Mouse (Mus musculus) layer of hippocampus, adult 8-10 months (tissue): Measurements from ENCODE around the gene Vmn1r64. TPM values are rescaled to one million over a fixed set of nuclear protein-coding genes. Genes with fewer than 3 reads are reported as not detected.
"Not testable (repeated sequence)": the region's sequence is repeated elsewhere in the genome, so short reads cannot be mapped to it uniquely, and the experiment has no call there.

Experiments
- DNase-seq, 2 experiments: peaks; one replicate each; pipeline ENCODE4 v3.0.0; 2022; ENCODE audit warnings: low spot score in 2 of 2
- total RNA-seq, 4 experiments: library from RNA; stranded (reverse); gene quantifications; 2 replicates each; pipeline ENCODE4 v1.2.4; 2022

The Vmn1r64 gene
- total RNA-seq = not detected

DNA sequence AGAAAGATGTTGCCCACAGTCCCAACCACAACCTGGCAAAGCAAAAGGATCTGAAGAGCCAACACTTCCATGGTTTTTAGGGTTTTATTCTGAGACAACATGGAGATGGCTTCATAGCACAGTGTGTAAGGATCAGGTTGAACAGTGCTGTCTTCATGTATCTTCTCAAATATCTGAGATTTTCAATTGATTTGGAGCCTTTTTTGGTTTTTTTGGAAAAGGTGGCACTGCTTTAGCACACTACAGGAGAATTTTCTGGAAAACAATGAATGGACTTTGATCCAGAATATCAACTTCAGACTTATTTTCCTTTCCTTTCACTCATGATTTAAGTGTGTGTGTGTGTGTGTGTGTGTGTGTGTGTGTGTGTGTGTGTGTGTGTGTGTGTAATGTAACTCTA lies at the start of gene Vmn1r64:
TSS of gene Vmn1r64 (minus strand) at position 101 of the 400 bp plus-strand sequence.
- DNase-seq = no peak

DNA sequence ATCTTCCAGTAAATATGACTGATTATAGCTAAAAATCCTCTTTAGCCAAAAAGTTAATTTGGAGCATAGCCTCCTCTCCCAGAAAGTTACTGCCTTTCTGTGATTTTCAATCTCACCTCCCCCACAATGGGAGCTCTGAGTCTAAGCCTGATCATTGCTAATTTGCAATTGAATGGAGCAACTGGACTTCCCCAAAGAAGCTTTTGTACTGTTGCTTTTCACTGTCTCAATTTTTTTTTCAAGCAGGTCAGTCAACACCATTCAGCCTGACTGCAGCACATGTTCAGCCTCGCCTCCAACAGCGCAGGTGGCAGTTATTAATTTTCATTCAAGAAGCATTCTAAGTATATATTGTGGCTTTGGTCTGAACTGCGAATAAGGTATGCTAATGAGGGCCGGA lies 14.9 kb upstream of the Vmn1r64 start:
- no peak for DNase-seq

DNA sequence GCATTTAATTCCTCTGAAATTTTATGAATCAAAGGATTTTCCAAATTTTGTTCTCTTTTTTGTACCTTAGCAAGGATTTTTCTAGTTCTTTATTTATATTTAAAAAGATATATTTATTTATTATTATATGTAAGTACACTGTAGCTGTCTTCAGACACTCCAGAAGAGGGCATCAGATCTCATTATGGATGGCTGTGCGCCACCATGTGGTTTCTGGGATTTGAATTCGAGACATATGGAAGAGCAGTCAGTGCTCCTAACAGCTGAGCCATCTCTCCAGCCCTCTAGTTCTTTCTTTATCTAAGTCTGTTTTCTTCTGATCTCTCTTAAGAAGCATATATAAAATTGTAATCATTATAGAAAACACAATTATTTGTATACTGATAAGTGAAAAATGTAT lies 12.9 kb upstream of the Vmn1r64 start:
- DNase-seq = not testable (repeated sequence)

Other genes with a start within 250 kb of the Vmn1r64 start
- not detected for gene Vmn1r62, start 210.9 kb downstream of the Vmn1r64 start, total RNA-seq
- not detected for gene Vmn1r63, start 79.1 kb downstream of the Vmn1r64 start, total RNA-seq
- not detected for gene Vmn1r65, start 126.5 kb upstream of the Vmn1r64 start, total RNA-seq
- gene Nlrp4c, start 160.6 kb upstream of the Vmn1r64 start, total RNA-seq = not detected